Comparison of ENCODE assay signal across 14 mouse cellular contexts in the genomic region with DNA sequence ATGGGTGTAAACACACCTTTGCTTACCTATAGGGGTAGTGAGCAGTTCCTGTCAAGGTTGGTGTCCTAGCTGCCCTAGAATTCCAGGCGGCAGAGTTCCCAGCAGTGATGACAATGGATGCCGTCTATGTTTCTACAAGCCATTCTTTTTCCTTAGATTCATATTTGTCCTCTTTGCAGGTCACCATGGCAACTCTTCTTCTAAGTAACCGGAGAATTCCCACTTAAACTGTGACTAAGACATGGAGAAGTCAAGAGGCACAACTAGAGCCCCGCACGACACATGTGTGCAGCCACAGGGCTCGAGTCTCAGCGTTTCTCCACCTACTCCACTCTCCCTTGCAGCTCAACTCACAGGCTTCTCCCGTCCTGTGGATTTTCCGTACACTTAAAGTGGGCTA.
"Had no signal": no experiment of that assay in that cellular context is flagged by ENCODE, and none has a peak within 500 bp of the region (broad histone marks: within the 10 kb centered on the region; RNA-seq: fewer than 3 reads in every experiment).

No protein-coding gene starts in this region.

- ATAC-seq: midbrain, embryonic 13.5 days; midbrain, embryonic 15.5 days had no signal

- DNase-seq: lung, adult 18-20 months; lung, embryonic 14.5 days; lung, postnatal 10 days; lung, postnatal 4 days; retina, postnatal 1 day; right cerebral cortex, adult 18-20 months; right cerebral cortex, postnatal 25 days; right cerebral cortex, postnatal 4 days; spleen, adult 18-20 months; thymus, adult 18-20 months; thymus, postnatal 14 days; thymus, postnatal 36 days had no signal
